Mouse (Mus musculus) cortical plate, adult 2 months (tissue): Measurements from ENCODE around the gene St6galnac5.

Experiments used
- CTCF ChIP-seq: fragments of 200-500 bp; IDR thresholded peaks from 2 replicates; pipeline ENCODE4 v1.5.1; 2011; ENCODE audit warnings: mild to moderate bottlenecking, control low read depth, low read length; ENCODE audit not compliant: insufficient read depth; ENCODE audit errors: extremely low read depth
- POLR2A ChIP-seq: fragments of 200-500 bp; IDR thresholded peaks from 2 replicates; pipeline ENCODE4 v1.6.1; 2011; ENCODE audit warnings: mild to moderate bottlenecking, low read length, control low read depth; ENCODE audit not compliant: insufficient read depth; ENCODE audit errors: extremely low read depth

GRCm38 (mm10) chr3:152958358-152959150, 23.5 kb downstream of the St6galnac5 start:
- TF ChIP-seq CTCF (peak; percentile 74), POLR2A (no peak)
